Mouse (Mus musculus): ENCODE results near the gene Ahdc1. TPM values are rescaled to one million over a fixed set of nuclear protein-coding genes. Genes with fewer than 3 reads are reported as not detected.

Ahdc1 gene
- polyA plus RNA-seq (2012; rRNA removed) (1.3 and 1.7 TPM in 2 replicates), polyA plus RNA-seq (2014; fragmentation: Nextera tagmentation; extraction: Ambion mirVana) (0.53 and 0.75 TPM in 2 replicates)

GRCm38 (mm10) chr4:133011028-133011820, at the start of gene Ahdc1:
TSS of gene Ahdc1 (plus strand) at chr4:133011260.
- Histone ChIP-seq H3K4me1 (replicated peaks; ENCODE audit: control insufficient read depth in 2 of 2, insufficient read depth in 2 of 2, low read length in 1 of 2) (peaks cover 4 to 20% of the 10 kb centered on the region in 2 experiments), H3K4me3 (ENCODE audit: insufficient read depth in 1 of 2, low read depth in 2 of 2, low read length in 2 of 2) (peak within 1 kb of the TSS; percentile 72 to 83), H3K36me3 (replicated peaks; ENCODE audit: control insufficient read depth, insufficient read depth, low read depth) (no peaks in the 10 kb centered on the region), H3K27me3 (ENCODE audit: control insufficient read depth, insufficient read depth, low read length) (peaks cover 42% of the 10 kb centered on the region), H3K27ac (no peak within 1 kb of the TSS; the same call in 1 of the 2 replicates), H3K9me3 (ENCODE audit: control insufficient read depth, low read length) (no peaks in the 10 kb centered on the region), H3K9ac (replicated peaks) (peak within 1 kb of the TSS; percentile 68), H3K4me2 (ENCODE audit: low read depth) (peak within 1 kb of the TSS; percentile 88)
- ATAC-seq (ENCODE audit: insufficient read depth) (peak; percentile 79), DNase-seq (ENCODE audit: low read depth in 3 of 3, low spot score in 3 of 3) (peak; percentile 73 to 76 (median 73))
- WGBS (ENCODE audit: insufficient replicate concordance) = under 1% methylated on average over 64 of the region's 66 CpGs
- TF ChIP-seq CTCF (IDR thresholded peaks at IDR 0.05; ENCODE audit: low read depth) = 0 out of 2 replicates have a peak, but pooled peaks have one; percentile 2
- no peak for TF ChIP-seq EP300 (IDR thresholded peaks at IDR 0.05; ENCODE audit: low read depth)

DNA sequence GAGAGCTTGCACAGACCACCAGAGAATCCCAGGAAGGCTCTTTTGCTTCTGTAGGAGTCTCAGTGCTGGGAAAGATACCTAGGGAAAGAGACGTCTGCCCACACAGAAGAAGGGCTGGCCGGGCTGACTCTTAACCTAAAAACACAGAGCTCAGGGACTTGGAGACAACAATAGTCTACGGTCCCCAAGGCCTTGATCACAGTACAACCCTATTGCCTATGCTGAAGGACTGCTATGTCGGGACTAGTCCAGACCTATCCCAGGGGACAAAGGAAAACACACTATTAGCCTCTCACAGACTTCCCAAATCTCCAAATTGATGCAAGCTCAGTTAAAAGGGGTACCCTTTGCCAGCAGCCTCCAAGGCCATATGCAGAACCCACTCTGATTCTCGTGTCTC, 49.2 kb upstream of the Ahdc1 start:
- H3K27ac ChIP-seq = no peak overlapping the region
- WGBS (ENCODE audit: insufficient replicate concordance) = 66% methylated on average over 5 of the region's 5 CpGs

GRCm38 (mm10) chr4:132962628-132963027, 48.4 kb upstream of the Ahdc1 start:
- no peaks in the 10 kb centered on the region for H3K9me3 ChIP-seq (ENCODE audit: control insufficient read depth, low read length)
- H3K9ac ChIP-seq (replicated peaks) = no peak overlapping the region
- no peaks in the 10 kb centered on the region for H3K36me3 ChIP-seq (replicated peaks; ENCODE audit: control insufficient read depth, insufficient read depth, low read depth)
- peaks cover 0 to 19% of the 10 kb centered on the region in 2 experiments; a peak in 2 of 4 replicates for H3K4me1 ChIP-seq (replicated peaks; ENCODE audit: control insufficient read depth in 2 of 2, insufficient read depth in 2 of 2, low read length in 1 of 2)
- no peak overlapping the region for H3K27ac ChIP-seq
- TF ChIP-seq CTCF (IDR thresholded peaks at IDR 0.05; ENCODE audit: low read depth) = no peak
- no peak for TF ChIP-seq EP300 (IDR thresholded peaks at IDR 0.05; ENCODE audit: low read depth)
- H3K4me3 ChIP-seq (ENCODE audit: insufficient read depth in 1 of 2, low read depth in 2 of 2, low read length in 2 of 2) = no peak overlapping the region
- no peak for DNase-seq (ENCODE audit: low read depth in 3 of 3, low spot score in 3 of 3)
- no peak overlapping the region for H3K4me2 ChIP-seq (ENCODE audit: low read depth)
- ATAC-seq (ENCODE audit: insufficient read depth) = no peak
- no peaks in the 10 kb centered on the region for H3K27me3 ChIP-seq (ENCODE audit: control insufficient read depth, insufficient read depth, low read length)
- 39% methylated on average over 4 of the region's 4 CpGs for WGBS (ENCODE audit: insufficient replicate concordance)

More for the DNA sequence above, 49.2 kb upstream of the Ahdc1 start:
- H3K4me2 ChIP-seq (ENCODE audit: low read depth) = no peak overlapping the region
- H3K9ac ChIP-seq (replicated peaks) = no peak overlapping the region
- TF ChIP-seq EP300 (IDR thresholded peaks at IDR 0.05; ENCODE audit: low read depth) (no peak), CTCF (IDR thresholded peaks at IDR 0.05; ENCODE audit: low read depth) (no peak)
- peaks cover 0 to 19% of the 10 kb centered on the region in 2 experiments; a peak in 2 of 4 replicates for H3K4me1 ChIP-seq (replicated peaks; ENCODE audit: control insufficient read depth in 2 of 2, insufficient read depth in 2 of 2, low read length in 1 of 2)
- H3K36me3 ChIP-seq (replicated peaks; ENCODE audit: control insufficient read depth, insufficient read depth, low read depth) = no peaks in the 10 kb centered on the region
- no peak overlapping the region for H3K4me3 ChIP-seq (ENCODE audit: insufficient read depth in 1 of 2, low read depth in 2 of 2, low read length in 2 of 2)
- no peaks in the 10 kb centered on the region for H3K27me3 ChIP-seq (ENCODE audit: control insufficient read depth, insufficient read depth, low read length)
- no peak for ATAC-seq (ENCODE audit: insufficient read depth)
- no peaks in the 10 kb centered on the region for H3K9me3 ChIP-seq (ENCODE audit: control insufficient read depth, low read length)
- DNase-seq (ENCODE audit: low read depth in 3 of 3, low spot score in 3 of 3) = no peak

GRCm38 (mm10) chr4:132963436-132963835, 47.6 kb upstream of the Ahdc1 start:
- Histone ChIP-seq H3K27me3 (ENCODE audit: control insufficient read depth, insufficient read depth, low read length) (no peaks in the 10 kb centered on the region), H3K36me3 (replicated peaks; ENCODE audit: control insufficient read depth, insufficient read depth, low read depth) (no peaks in the 10 kb centered on the region), H3K4me1 (replicated peaks; ENCODE audit: control insufficient read depth in 2 of 2, insufficient read depth in 2 of 2, low read length in 1 of 2) (peaks cover 0 to 19% of the 10 kb centered on the region in 2 experiments; a peak in 2 of 4 replicates), H3K27ac (no peak overlapping the region), H3K9ac (replicated peaks) (no peak overlapping the region), H3K9me3 (ENCODE audit: control insufficient read depth, low read length) (no peaks in the 10 kb centered on the region), H3K4me3 (ENCODE audit: insufficient read depth in 1 of 2, low read depth in 2 of 2, low read length in 2 of 2) (no peak overlapping the region), H3K4me2 (ENCODE audit: low read depth) (no peak overlapping the region)
- ATAC-seq (ENCODE audit: insufficient read depth) (no peak), DNase-seq (ENCODE audit: low read depth in 3 of 3, low spot score in 3 of 3) (no peak)
- TF ChIP-seq CTCF (IDR thresholded peaks at IDR 0.05; ENCODE audit: low read depth) (no peak), EP300 (IDR thresholded peaks at IDR 0.05; ENCODE audit: low read depth) (no peak)
- WGBS (ENCODE audit: insufficient replicate concordance) = 65% methylated on average over 2 of the region's 2 CpGs

DNA sequence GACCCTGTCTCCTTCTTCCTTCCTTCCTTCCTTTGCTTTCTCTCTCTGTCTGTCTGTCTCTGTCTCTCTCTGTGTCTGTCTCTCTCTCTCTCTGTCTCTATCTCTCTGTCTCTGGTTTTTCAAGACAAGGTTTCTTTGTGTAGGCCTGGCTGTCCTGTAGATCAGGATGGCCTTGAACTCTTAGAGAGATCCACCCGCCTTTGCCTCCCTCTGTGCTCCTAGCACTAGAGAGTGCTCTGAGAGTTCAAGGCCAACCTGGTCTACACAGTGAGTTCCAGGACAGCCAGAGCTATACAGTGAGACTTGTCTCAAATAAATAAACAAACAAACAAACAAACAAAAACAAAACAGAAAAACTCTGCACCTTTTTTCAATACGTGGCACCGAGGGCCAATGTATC, 47.0 kb upstream of the Ahdc1 start:
- TF ChIP-seq EP300 (IDR thresholded peaks at IDR 0.05; ENCODE audit: low read depth) (no peak), CTCF (IDR thresholded peaks at IDR 0.05; ENCODE audit: low read depth) (no peak)
- Histone ChIP-seq H3K9ac (replicated peaks) (no peak overlapping the region), H3K4me2 (ENCODE audit: low read depth) (no peak overlapping the region), H3K27ac (no peak overlapping the region), H3K36me3 (replicated peaks; ENCODE audit: control insufficient read depth, insufficient read depth, low read depth) (no peaks in the 10 kb centered on the region), H3K4me1 (replicated peaks; ENCODE audit: control insufficient read depth in 2 of 2, insufficient read depth in 2 of 2, low read length in 1 of 2) (peaks cover 0 to 17% of the 10 kb centered on the region in 2 experiments; a peak in 2 of 4 replicates), H3K9me3 (ENCODE audit: control insufficient read depth, low read length) (no peaks in the 10 kb centered on the region), H3K4me3 (ENCODE audit: insufficient read depth in 1 of 2, low read depth in 2 of 2, low read length in 2 of 2) (no peak overlapping the region), H3K27me3 (ENCODE audit: control insufficient read depth, insufficient read depth, low read length) (no peaks in the 10 kb centered on the region)
- 64% methylated on average over 3 of the region's 3 CpGs for WGBS (ENCODE audit: insufficient replicate concordance)
- DNase-seq (ENCODE audit: low read depth in 3 of 3, low spot score in 3 of 3) (no peak), ATAC-seq (ENCODE audit: insufficient read depth) (no peak)

Data from liver, embryonic 14.5 days (tissue).